Mouse (Mus musculus): ENCODE measurements at regions not wholly inside any gene's neighbourhood (a gene's known extent, or its start where the extent isn't known, plus 50 kb on each side); places are given as distances from the start of the nearest gene placed in this dataset.

DNA sequence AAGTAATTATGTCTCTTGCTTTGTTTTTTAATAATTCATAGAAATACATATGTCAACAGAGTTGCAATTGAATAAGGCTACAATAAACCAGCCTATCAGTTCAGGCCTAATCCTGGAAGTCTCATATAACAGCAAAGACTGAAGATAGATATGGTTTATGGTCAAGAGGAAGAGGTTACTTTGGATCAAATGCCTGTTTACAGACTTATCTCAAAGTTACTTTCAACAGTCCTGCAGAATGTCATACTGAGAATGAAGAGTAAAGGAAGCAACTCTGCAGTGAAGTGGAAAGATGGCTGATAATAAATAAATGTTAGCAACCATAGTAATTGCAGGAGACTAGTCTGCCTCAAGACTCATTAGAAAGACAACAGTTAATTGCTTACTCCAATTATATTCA, 684.8 kb upstream of the Vstm2a start:
- no peak for ATAC-seq
- H3K9me3 ChIP-seq (ENCODE audit: control insufficient read depth, low read length), result no peaks in the 10 kb centered on the region
- no peak overlapping the region for H3K4me2 ChIP-seq (ENCODE audit: low read length)
- no peak overlapping the region for H3K4me3 ChIP-seq (replicated peaks; ENCODE audit: low read length)
- no peak overlapping the region for H3K9ac ChIP-seq (replicated peaks; ENCODE audit: low read depth, low read length)
- H3K4me1 ChIP-seq (replicated peaks; ENCODE audit: control insufficient read depth, insufficient read depth, low read length), result no peaks in the 10 kb centered on the region
- no peak overlapping the region for H3K27ac ChIP-seq (ENCODE audit: low read length)
- no peaks in the 10 kb centered on the region for H3K27me3 ChIP-seq (replicated peaks; ENCODE audit: control insufficient read depth, insufficient read depth, low read length)
- H3K36me3 ChIP-seq (ENCODE audit: control insufficient read depth, insufficient read depth), result no peaks in the 10 kb centered on the region

- no peaks in the 10 kb centered on the region for H3K27me3 ChIP-seq (replicated peaks; ENCODE audit: control insufficient read depth, insufficient read depth, low read length)
- no peak overlapping the region for H3K9ac ChIP-seq (replicated peaks; ENCODE audit: low read depth, low read length)
- no peak overlapping the region for H3K4me3 ChIP-seq (replicated peaks; ENCODE audit: low read length)
- no peak overlapping the region for H3K4me2 ChIP-seq (ENCODE audit: low read length)
- 41% methylated on average over 4 of the region's 4 CpGs for WGBS
- no peaks in the 10 kb centered on the region for H3K9me3 ChIP-seq (ENCODE audit: control insufficient read depth, low read length)
- H3K4me1 ChIP-seq (replicated peaks; ENCODE audit: control insufficient read depth, insufficient read depth, low read length), result no peaks in the 10 kb centered on the region
- no peaks in the 10 kb centered on the region for H3K36me3 ChIP-seq (ENCODE audit: control insufficient read depth, insufficient read depth)
- H3K27ac ChIP-seq (ENCODE audit: low read length), result no peak overlapping the region
- no peak for ATAC-seq
Measured at GRCm38 (mm10) chr11:15619963-15620362, 637.6 kb upstream of the Vstm2a start.

- Histone ChIP-seq H3K27ac (ENCODE audit: low read length) (no peak overlapping the region), H3K4me2 (ENCODE audit: low read length) (no peak overlapping the region), H3K27me3 (replicated peaks; ENCODE audit: control insufficient read depth, insufficient read depth, low read length) (no peaks in the 10 kb centered on the region), H3K36me3 (ENCODE audit: control insufficient read depth, insufficient read depth) (no peaks in the 10 kb centered on the region), H3K4me3 (replicated peaks; ENCODE audit: low read length) (no peak overlapping the region), H3K4me1 (replicated peaks; ENCODE audit: control insufficient read depth, insufficient read depth, low read length) (0 out of 2 replicates have a peak, but pooled peaks cover 2% of the 10 kb centered on the region), H3K9me3 (ENCODE audit: control insufficient read depth, low read length) (no peaks in the 10 kb centered on the region), H3K9ac (replicated peaks; ENCODE audit: low read depth, low read length) (no peak overlapping the region)
- peak; percentile 89 for ATAC-seq
Measured at GRCm38 (mm10) chr11:15649025-15649680, 608.4 kb upstream of the Vstm2a start.

GRCm38 (mm10) chr11:15689073-15689472, 568.5 kb upstream of the Vstm2a start:
- H3K27me3 ChIP-seq (replicated peaks; ENCODE audit: control insufficient read depth, insufficient read depth, low read length), result no peaks in the 10 kb centered on the region
- no peaks in the 10 kb centered on the region for H3K4me1 ChIP-seq (replicated peaks; ENCODE audit: control insufficient read depth, insufficient read depth, low read length)
- ATAC-seq, result no peak
- H3K4me2 ChIP-seq (ENCODE audit: low read length), result no peak overlapping the region
- H3K9me3 ChIP-seq (ENCODE audit: control insufficient read depth, low read length), result no peaks in the 10 kb centered on the region
- H3K4me3 ChIP-seq (replicated peaks; ENCODE audit: low read length), result no peak overlapping the region
- WGBS, result 69% methylated on average over 1 of the region's 1 CpGs
- H3K27ac ChIP-seq (ENCODE audit: low read length), result no peak overlapping the region
- H3K36me3 ChIP-seq (ENCODE audit: control insufficient read depth, insufficient read depth), result no peaks in the 10 kb centered on the region
- H3K9ac ChIP-seq (replicated peaks; ENCODE audit: low read depth, low read length), result no peak overlapping the region

DNA sequence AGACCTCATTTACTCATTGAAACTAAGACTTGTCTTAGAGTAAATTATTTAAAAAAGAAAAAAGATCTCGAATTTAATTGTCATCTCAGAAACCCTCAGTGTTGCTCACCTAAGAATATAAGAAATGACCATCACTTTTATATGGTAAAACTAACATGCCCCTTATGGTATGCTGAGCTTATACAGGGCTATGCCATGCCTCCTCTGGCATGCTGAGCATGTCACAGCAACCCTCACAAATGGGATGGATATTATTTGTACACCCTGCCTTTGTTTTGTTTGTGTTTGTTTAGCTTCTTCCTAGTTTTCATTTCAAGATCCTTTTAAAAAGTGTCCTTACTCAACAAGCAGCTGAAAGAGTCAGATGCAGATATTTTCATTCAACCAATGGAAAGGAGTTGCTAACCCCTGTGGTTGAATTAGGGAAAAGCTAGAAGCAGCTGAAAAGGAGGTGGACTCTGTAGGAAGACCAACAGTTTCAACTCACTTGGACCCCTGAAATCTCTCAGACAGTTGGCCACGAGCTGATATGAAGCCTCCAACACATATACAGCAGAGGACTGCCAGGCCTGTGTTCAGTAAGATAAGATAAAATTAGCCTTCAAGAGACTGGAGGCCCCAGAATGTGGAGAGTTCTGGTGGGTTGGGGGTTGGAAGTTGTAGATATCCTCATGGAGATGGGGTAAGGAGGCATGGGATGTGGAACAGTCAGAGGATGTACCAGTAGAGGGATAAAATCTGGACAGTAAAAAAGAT, 559.3 kb upstream of the Vstm2a start:
- no peak for ATAC-seq
- Histone ChIP-seq H3K4me3 (replicated peaks; ENCODE audit: low read length) (no peak overlapping the region), H3K9me3 (ENCODE audit: control insufficient read depth, low read length) (no peaks in the 10 kb centered on the region), H3K27me3 (replicated peaks; ENCODE audit: control insufficient read depth, insufficient read depth, low read length) (no peaks in the 10 kb centered on the region), H3K4me1 (replicated peaks; ENCODE audit: control insufficient read depth, insufficient read depth, low read length) (no peaks in the 10 kb centered on the region), H3K4me2 (ENCODE audit: low read length) (no peak overlapping the region), H3K9ac (replicated peaks; ENCODE audit: low read depth, low read length) (no peak overlapping the region), H3K27ac (ENCODE audit: low read length) (no peak overlapping the region), H3K36me3 (ENCODE audit: control insufficient read depth, insufficient read depth) (no peaks in the 10 kb centered on the region)
- 77% methylated on average over 2 of the region's 2 CpGs for WGBS

DNA sequence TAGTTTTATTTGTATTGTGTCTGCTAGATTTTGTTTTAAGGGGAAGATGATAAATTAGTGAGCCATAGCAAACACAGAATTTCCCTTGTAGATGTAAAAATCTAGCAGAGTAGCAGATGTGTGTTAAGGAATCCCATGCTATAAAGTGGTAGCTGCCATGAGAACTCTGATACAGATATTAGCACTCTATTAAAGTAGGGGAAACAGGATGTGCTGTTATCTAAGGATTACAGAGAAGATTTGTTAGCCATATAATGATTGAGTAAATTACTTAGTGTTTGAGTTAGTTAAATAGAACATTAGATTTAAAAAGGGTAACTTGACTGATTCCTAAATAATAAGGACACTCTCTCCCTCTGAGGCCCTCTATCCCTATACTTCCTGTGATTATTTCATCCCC, 541.5 kb upstream of the Vstm2a start:
- H3K4me2 ChIP-seq (ENCODE audit: low read length), result no peak overlapping the region
- no peak overlapping the region for H3K27ac ChIP-seq (ENCODE audit: low read length)
- H3K9ac ChIP-seq (replicated peaks; ENCODE audit: low read depth, low read length), result no peak overlapping the region
- H3K9me3 ChIP-seq (ENCODE audit: control insufficient read depth, low read length), result no peaks in the 10 kb centered on the region
- H3K4me1 ChIP-seq (replicated peaks; ENCODE audit: control insufficient read depth, insufficient read depth, low read length), result no peaks in the 10 kb centered on the region
- H3K4me3 ChIP-seq (replicated peaks; ENCODE audit: low read length), result no peak overlapping the region
- no peak for ATAC-seq
- H3K27me3 ChIP-seq (replicated peaks; ENCODE audit: control insufficient read depth, insufficient read depth, low read length), result no peaks in the 10 kb centered on the region
- no peaks in the 10 kb centered on the region for H3K36me3 ChIP-seq (ENCODE audit: control insufficient read depth, insufficient read depth)

- 90% methylated on average over 1 of the region's 1 CpGs for WGBS
- H3K4me2 ChIP-seq (ENCODE audit: low read length), result no peak overlapping the region
- no peak overlapping the region for H3K9ac ChIP-seq (replicated peaks; ENCODE audit: low read depth, low read length)
- no peak overlapping the region for H3K4me3 ChIP-seq (replicated peaks; ENCODE audit: low read length)
- no peaks in the 10 kb centered on the region for H3K4me1 ChIP-seq (replicated peaks; ENCODE audit: control insufficient read depth, insufficient read depth, low read length)
- ATAC-seq, result no peak
- H3K27me3 ChIP-seq (replicated peaks; ENCODE audit: control insufficient read depth, insufficient read depth, low read length), result no peaks in the 10 kb centered on the region
- no peaks in the 10 kb centered on the region for H3K9me3 ChIP-seq (ENCODE audit: control insufficient read depth, low read length)
- no peak overlapping the region for H3K27ac ChIP-seq (ENCODE audit: low read length)
- H3K36me3 ChIP-seq (ENCODE audit: control insufficient read depth, insufficient read depth), result no peaks in the 10 kb centered on the region
Measured at GRCm38 (mm10) chr11:15717536-15717935, 540.0 kb upstream of the Vstm2a start.

GRCm38 (mm10) chr11:15737621-15738020, 519.9 kb upstream of the Vstm2a start:
- no peak overlapping the region for H3K4me3 ChIP-seq (replicated peaks; ENCODE audit: low read length)
- ATAC-seq, result no peak

GRCm38 (mm10) chr11:15756006-15756405, 501.5 kb upstream of the Vstm2a start:
- no peak for ATAC-seq
- H3K27ac ChIP-seq (ENCODE audit: low read length), result no peak overlapping the region
- H3K27me3 ChIP-seq (replicated peaks; ENCODE audit: control insufficient read depth, insufficient read depth, low read length), result no peaks in the 10 kb centered on the region
- H3K4me3 ChIP-seq (replicated peaks; ENCODE audit: low read length), result no peak overlapping the region
- no peak overlapping the region for H3K4me2 ChIP-seq (ENCODE audit: low read length)
- no peaks in the 10 kb centered on the region for H3K9me3 ChIP-seq (ENCODE audit: control insufficient read depth, low read length)
- 77% methylated on average over 1 of the region's 1 CpGs for WGBS
- H3K4me1 ChIP-seq (replicated peaks; ENCODE audit: control insufficient read depth, insufficient read depth, low read length), result no peaks in the 10 kb centered on the region
- no peaks in the 10 kb centered on the region for H3K36me3 ChIP-seq (ENCODE audit: control insufficient read depth, insufficient read depth)
- H3K9ac ChIP-seq (replicated peaks; ENCODE audit: low read depth, low read length), result no peak overlapping the region

More at GRCm38 (mm10) chr11:15737621-15738020, 519.9 kb upstream of the Vstm2a start:
- no peaks in the 10 kb centered on the region for H3K27me3 ChIP-seq (replicated peaks; ENCODE audit: control insufficient read depth, insufficient read depth, low read length)
- H3K4me2 ChIP-seq (ENCODE audit: low read length), result no peak overlapping the region
- no peaks in the 10 kb centered on the region for H3K9me3 ChIP-seq (ENCODE audit: control insufficient read depth, low read length)
- no peaks in the 10 kb centered on the region for H3K36me3 ChIP-seq (ENCODE audit: control insufficient read depth, insufficient read depth)
- H3K4me1 ChIP-seq (replicated peaks; ENCODE audit: control insufficient read depth, insufficient read depth, low read length), result no peaks in the 10 kb centered on the region
- no peak overlapping the region for H3K9ac ChIP-seq (replicated peaks; ENCODE audit: low read depth, low read length)
- no peak overlapping the region for H3K27ac ChIP-seq (ENCODE audit: low read length)

Data from forebrain, embryonic 16.5 days (tissue).